ENCODE assay signal across 19 mouse cellular contexts in the genomic region with DNA sequence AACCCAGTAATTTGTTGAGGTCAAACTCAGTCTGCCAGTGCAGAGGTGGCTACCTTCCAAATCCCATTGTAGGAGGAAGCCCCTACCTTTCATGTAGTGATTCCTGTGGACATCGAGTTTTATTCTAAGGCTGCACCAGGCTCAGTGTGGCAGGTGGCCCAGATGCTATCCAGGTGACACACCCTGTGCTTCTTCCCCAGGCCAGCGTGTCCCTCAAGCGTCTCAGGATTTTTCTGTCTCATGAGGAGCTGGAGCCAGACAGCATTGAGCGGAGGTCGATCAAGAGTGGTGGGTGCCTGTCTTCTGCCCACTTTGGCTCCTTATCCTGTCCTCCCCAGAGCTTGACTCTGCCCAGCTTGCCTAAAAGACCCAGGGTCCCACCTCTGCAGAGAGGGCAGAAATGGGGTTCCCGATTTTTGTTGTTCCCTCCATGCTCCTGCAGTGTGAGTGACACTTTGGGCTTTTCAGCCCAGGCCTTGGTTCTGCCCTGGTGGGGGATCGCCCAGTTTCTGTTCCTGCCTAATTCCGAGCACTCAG.
"Had no signal": no experiment of that assay in that cellular context is flagged by ENCODE, and none has a peak within 500 bp of the region (broad histone marks: within the 10 kb centered on the region; RNA-seq: fewer than 3 reads in every experiment).

No protein-coding gene starts in this region.

- H3K4me1 ChIP-seq: liver, embryonic 13.5 days; liver, embryonic 15.5 days; lung, embryonic 15.5 days; midbrain, embryonic 12.5 days; midbrain, embryonic 15.5 days; neural tube, embryonic 12.5 days; stomach, embryonic 15.5 days had no signal

- ATAC-seq: liver, postnatal 0 days; lung, postnatal 0 days; midbrain, embryonic 15.5 days had no signal

- H3K27ac ChIP-seq: liver, embryonic 13.5 days; liver, embryonic 15.5 days; lung, embryonic 15.5 days; macrophage; midbrain, embryonic 12.5 days; midbrain, embryonic 15.5 days; neural tube, embryonic 12.5 days; stomach, embryonic 15.5 days; stomach, postnatal 0 days had no signal

- H3K27me3 ChIP-seq: liver, embryonic 13.5 days; liver, embryonic 15.5 days; lung, embryonic 15.5 days; megakaryocyte, embryonic 14.5 days; midbrain, embryonic 12.5 days; midbrain, embryonic 15.5 days; neural tube, embryonic 12.5 days; stomach, embryonic 15.5 days had no signal

- H3K9me3 ChIP-seq: liver, embryonic 13.5 days; liver, embryonic 15.5 days; lung, embryonic 15.5 days; megakaryocyte, embryonic 14.5 days; midbrain, embryonic 12.5 days; midbrain, embryonic 15.5 days; neural tube, embryonic 12.5 days; stomach, embryonic 15.5 days had no signal

- H3K36me3 ChIP-seq: liver, embryonic 15.5 days; lung, embryonic 15.5 days; midbrain, embryonic 15.5 days had no signal

- H3K4me2 ChIP-seq: liver, embryonic 13.5 days; liver, embryonic 15.5 days; lung, embryonic 15.5 days; midbrain, embryonic 12.5 days; midbrain, embryonic 15.5 days; neural tube, embryonic 12.5 days; stomach, embryonic 15.5 days had no signal

- DNase-seq: liver, embryonic 13.5 days; liver, postnatal 0 days; lung, adult 2 months; lung, postnatal 14 days; lung, postnatal 36 days; right cerebral cortex, postnatal 14 days; thymus, adult 2 months; thymus, postnatal 25 days; thymus, postnatal 4 days had no signal

- H3K9ac ChIP-seq: liver, embryonic 13.5 days; liver, embryonic 15.5 days; liver, postnatal 0 days; lung, embryonic 15.5 days; midbrain, embryonic 12.5 days; midbrain, embryonic 15.5 days; neural tube, embryonic 12.5 days; stomach, embryonic 15.5 days had no signal

- H3K4me3 ChIP-seq: liver, embryonic 13.5 days; liver, embryonic 15.5 days; lung, embryonic 15.5 days; megakaryocyte, embryonic 14.5 days; midbrain, embryonic 12.5 days; midbrain, embryonic 15.5 days; neural tube, embryonic 12.5 days; stomach, embryonic 15.5 days had no signal
